Mouse (Mus musculus) embryonic fibroblast, embryonic 13.5 days (primary cell): ENCODE measurements around the gene Tbc1d14. TPM values are rescaled to one million over a fixed set of nuclear protein-coding genes. Genes with fewer than 3 reads are reported as not detected.

Experiments
- H3K27ac ChIP-seq: 2 replicates; pipeline ENCODE4 v1.5.1; 2012; ENCODE audit warnings: low read length, control low read depth, inconsistent platforms; ENCODE audit not compliant: insufficient read depth
- H3K4me1 ChIP-seq: 2 replicates; pipeline ENCODE4 v1.6.1; 2011; ENCODE audit warnings: low read length; ENCODE audit not compliant: control insufficient read depth, insufficient read depth
- H3K4me3 ChIP-seq: 2 replicates; pipeline ENCODE4 v1.5.1; 2011; ENCODE audit warnings: mild to moderate bottlenecking, control low read depth, low read length; ENCODE audit not compliant: insufficient read depth
- CTCF ChIP-seq: IDR thresholded peaks from 2 replicates; pipeline ENCODE4 v1.5.1; 2011; ENCODE audit warnings: mild to moderate bottlenecking, control low read depth, low read length, moderate library complexity, borderline replicate concordance; ENCODE audit not compliant: insufficient read depth
- POLR2A ChIP-seq: IDR thresholded peaks from 2 replicates; pipeline ENCODE4 v1.6.1; 2011; ENCODE audit warnings: low read depth, mild to moderate bottlenecking, control low read depth, low read length, moderate library complexity
- polyA plus RNA-seq: library from polyadenylated mRNA; stranded (reverse); fragments of >200 nt; gene quantifications from 2 replicates; pipeline ENCODE4 v1.2.4, GENCODE M21; 2011; ENCODE audit warnings: low read depth; ENCODE audit not compliant: missing spikeins, insufficient read length

Tbc1d14 gene
- polyA plus RNA-seq, 1 experiment, result 26.1 TPM

DNA sequence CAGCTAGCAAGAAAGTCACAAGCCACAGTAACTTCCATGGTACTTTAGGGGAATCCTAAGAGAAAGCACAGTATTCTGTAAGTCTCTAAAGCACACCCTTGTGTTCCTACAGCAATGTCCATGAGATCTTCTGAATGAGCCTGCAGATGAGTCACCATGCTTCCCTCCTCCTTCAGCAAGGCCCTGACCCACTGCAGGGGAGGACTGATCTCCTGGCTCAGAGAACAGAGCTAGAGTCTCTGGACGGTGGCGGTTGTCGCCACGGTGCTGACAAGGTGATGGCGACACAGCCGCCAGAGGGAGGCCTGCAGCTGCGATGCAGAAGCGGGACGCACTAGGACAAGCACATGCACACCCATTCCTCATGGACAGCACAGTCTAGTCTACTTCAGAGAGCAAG lies 9.0 kb upstream of the Tbc1d14 start:
- Histone ChIP-seq H3K4me3 (no peak overlapping the region), H3K4me1 (peaks cover 3% of the 10 kb centered on the region), H3K27ac (no peak overlapping the region)
- TF ChIP-seq POLR2A (no peak), CTCF (0 out of 2 replicates have a peak, but pooled peaks have one; percentile 9)

DNA sequence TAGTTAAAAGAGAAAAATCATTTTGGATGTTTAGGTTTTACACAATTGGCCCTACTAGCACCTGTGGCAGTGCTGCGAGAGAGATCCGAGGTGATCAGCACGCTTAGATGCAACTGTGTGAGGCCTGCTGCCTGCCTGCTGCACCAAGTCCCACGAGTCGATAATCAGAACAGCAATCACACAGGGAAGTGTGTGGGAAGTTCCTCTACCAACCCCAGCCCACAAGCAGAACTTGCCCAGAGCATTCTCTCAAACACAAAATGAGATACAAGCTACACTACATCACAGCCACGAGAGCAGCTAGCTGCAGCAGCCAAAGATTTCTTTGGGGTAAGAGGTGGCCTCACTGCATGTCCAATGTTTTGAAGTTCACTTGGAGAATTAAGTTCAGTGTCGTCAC lies 8.4 kb upstream of the Tbc1d14 start:
- H3K27ac ChIP-seq, result no peak overlapping the region
- no peak for TF ChIP-seq POLR2A
- H3K4me3 ChIP-seq, result no peak overlapping the region
- peaks cover 3% of the 10 kb centered on the region for H3K4me1 ChIP-seq

DNA sequence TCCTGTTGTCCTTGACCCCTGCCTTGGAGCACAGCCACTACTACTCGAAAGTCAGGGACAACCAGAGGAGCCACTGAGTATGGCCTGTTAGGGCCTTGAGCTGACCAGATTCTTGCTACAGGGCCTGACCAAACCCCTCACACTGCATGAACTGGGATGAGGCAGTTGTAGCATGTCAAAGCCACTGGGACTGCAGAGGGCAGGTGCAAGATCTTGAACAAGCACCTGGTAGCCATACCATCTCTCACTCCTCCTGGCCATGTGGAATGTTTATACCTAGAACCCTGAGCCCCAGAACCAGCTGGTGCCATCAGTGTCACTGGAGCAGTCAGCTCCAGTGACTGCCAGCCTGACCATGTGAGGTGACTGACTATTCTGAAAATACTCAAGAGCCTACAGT lies 5.8 kb upstream of the Tbc1d14 start:
- Histone ChIP-seq H3K4me3 (no peak overlapping the region), H3K4me1 (no peaks in the 10 kb centered on the region; the same call in 1 of the 2 replicates), H3K27ac (no peak overlapping the region)
- TF ChIP-seq POLR2A, result no peak
- TF ChIP-seq CTCF, result no peak

DNA sequence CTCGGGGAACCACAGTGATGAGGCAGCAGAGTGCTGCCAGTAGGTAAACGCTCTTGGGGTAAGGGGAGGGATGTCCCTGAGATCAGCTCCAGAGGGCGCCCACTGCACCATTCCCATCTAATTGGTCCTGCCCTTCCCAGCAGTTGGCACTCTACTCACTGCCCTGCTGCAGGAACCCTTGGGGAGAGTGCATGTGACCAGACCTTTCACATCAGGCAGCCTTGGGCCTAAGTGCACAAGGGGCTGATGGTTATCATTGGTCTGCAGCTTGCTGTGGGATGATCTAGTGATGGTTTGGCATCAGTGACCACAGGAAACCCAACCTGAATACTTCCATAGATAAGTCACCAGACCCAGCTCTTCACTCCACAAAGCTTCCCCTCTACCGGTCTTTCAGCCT lies 4.6 kb upstream of the Tbc1d14 start:
- Histone ChIP-seq H3K4me3 (no peak overlapping the region), H3K4me1 (no peaks in the 10 kb centered on the region; the same call in 1 of the 2 replicates), H3K27ac (no peak overlapping the region)
- TF ChIP-seq CTCF (peak; percentile 44; the same call in 1 of the 2 replicates), POLR2A (no peak)

DNA sequence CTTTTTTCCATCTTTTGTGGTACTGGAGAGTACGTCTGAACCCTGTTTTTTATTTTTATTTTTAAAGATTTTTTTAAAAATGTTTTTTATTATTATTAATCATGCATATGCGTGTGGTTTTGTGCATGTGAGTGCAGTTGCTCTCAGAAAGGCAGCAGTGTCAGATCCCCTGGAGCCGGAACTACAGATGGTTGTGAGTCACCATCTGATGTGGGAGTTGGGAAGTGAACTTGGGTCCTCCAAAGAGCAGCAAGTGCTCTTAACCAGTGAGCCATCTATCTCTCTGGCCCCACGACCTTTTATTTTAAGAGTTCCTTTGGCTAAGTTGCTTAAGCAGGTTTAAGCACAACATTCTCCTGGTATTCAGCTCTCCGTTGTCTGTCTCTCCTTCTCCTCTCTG lies 3.1 kb upstream of the Tbc1d14 start:
- no peak for TF ChIP-seq POLR2A
- TF ChIP-seq CTCF, result no peak
- Histone ChIP-seq H3K4me3 (no peak overlapping the region), H3K27ac (no peak overlapping the region), H3K4me1 (no peaks in the 10 kb centered on the region; the same call in 1 of the 2 replicates)

DNA sequence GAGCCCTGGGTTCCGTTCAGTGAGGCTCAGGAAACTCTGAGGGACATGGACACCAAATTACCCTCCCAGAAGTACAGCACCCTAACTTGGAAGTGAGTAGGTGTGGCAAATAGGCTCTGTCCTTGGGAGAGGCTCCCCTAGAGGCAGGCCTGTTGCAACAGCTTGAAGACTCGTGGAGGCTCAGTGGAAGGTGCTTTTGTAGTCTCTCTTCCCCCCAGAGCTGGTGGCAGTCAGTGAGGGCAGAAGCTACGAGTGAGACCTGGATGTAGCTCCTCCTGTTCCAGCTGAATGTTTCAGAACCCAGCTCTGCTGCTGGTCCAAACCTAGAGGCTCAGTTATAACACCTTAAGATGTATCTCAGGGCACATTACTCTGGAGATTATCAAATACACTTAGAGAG lies 2.0 kb upstream of the Tbc1d14 start:
- TF ChIP-seq POLR2A (no peak), CTCF (no peak)

DNA sequence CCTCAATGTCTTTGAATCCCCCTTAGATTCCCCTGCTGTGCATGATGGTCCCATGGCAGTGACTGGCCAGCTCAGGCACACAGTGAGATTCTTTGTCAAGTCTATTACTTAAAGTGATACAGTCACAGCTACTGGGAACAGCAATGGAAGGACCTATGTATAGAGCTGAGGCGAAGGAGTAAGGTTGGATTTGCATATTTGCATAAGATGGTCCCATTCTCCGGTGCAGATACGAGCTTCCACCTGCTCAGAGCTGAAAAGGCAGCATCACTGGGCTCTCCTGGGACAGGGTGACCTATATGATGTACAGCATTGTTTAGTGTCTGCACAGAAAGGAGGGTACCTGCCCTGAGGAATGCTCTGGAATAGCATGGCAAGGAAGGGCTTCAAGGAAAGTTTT lies 1.3 kb upstream of the Tbc1d14 start:
- Histone ChIP-seq H3K4me3 (no peak overlapping the region), H3K4me1 (no peaks in the 10 kb centered on the region; the same call in 1 of the 2 replicates), H3K27ac (no peak overlapping the region)
- TF ChIP-seq POLR2A (no peak), CTCF (no peak)

More for the DNA sequence above, 2.0 kb upstream of the Tbc1d14 start:
- H3K4me1 ChIP-seq, result no peaks in the 10 kb centered on the region; the same call in 1 of the 2 replicates
- no peak overlapping the region for H3K4me3 ChIP-seq
- no peak overlapping the region for H3K27ac ChIP-seq

DNA sequence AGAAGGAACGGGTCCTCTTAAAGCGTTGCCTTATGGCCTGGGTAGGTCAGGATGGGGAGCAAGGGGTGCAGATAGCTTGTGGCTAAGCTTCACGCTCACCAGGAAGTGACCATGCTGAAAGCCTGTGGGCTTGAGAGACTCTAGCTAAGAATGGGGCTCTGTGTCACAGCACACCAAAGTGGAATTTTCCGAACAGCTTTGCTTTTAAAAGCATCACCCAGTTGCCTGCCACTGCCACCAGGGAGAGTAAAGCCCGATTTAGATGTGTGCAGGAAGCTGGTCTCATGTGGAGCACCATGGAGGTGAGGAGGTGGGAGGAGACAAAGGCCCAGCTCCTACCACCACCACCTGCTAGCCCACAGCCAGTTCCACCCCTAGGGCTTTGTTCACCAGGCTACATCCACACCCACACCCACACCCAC lies 2.6 kb downstream of the Tbc1d14 start:
- no peak overlapping the region for H3K4me3 ChIP-seq
- no peaks in the 10 kb centered on the region for H3K4me1 ChIP-seq
- no peak for TF ChIP-seq POLR2A
- TF ChIP-seq CTCF, result no peak
- H3K27ac ChIP-seq, result no peak overlapping the region

DNA sequence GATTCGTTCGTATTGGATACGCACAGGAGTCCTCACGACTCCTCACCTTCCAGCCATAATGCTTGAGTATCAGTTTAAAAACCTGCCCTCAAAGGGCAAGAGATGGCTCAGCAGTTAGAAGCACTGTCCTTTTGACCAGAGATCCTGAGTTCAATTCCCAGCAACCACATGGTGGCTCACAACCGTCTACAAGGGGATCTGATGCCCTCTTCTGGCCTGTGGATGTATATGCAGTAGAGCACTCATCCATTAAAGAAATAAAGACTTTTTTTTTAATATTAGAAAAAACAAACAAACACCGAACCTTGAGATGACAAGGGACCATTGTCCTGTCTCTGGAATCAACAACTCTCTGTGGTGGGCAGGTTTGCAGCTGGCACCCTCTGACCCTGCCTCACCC lies 8.8 kb downstream of the Tbc1d14 start:
- no peak for TF ChIP-seq POLR2A
- TF ChIP-seq CTCF, result no peak
- H3K4me1 ChIP-seq, result no peaks in the 10 kb centered on the region
- H3K4me3 ChIP-seq, result no peak overlapping the region
- H3K27ac ChIP-seq, result no peak overlapping the region

DNA sequence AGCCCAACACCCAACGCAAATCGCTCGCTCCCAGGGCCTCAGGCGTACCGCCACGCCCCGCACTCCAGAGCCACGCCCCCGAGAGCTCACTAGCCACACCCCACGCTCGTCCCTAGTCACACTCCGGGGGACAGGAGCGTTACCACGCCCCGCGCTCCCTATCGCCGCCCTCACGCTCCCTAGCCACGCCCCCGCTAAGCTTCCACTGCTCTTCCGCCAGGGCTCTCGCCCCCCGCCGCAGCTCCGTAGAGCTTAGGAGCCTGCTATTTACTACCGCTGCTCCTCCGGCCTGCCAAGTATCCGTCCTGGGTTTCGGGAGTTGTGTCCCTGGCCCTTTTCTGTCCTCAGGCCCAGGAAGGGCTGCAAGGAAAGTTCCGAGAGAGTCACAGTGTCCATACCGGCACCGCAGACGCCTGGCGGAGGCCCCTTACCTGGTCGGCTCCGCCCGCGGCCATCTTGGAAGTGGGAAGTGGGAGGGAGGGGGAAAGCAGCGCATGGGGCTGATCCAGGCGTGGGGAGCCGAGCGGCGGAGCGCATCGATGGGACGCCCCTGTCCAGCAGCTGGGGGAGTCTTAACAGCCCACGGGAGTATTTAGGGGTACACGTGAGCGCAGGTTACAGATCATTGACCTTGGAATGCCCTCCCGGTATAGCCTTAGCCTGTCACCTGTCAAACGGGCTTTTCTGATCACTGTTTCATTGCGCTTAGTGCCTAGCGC lies 11.0 kb downstream of the Tbc1d14 start:
- Histone ChIP-seq H3K4me3 (peak overlapping the region; percentile 60), H3K27ac (peak overlapping the region; percentile 27; the same call in 1 of the 2 replicates), H3K4me1 (no peaks in the 10 kb centered on the region)
- no peak for TF ChIP-seq CTCF
- peak; percentile 67; the same call in 1 of the 2 replicates for TF ChIP-seq POLR2A
